Mouse (Mus musculus) hindbrain, embryonic 14.5 days (tissue): ENCODE measurements around the gene Ptprz1. TPM values are rescaled to one million over a fixed set of nuclear protein-coding genes. Genes with fewer than 3 reads are reported as not detected.

ENCODE experiments used
- ATAC-seq: fragments of 200-750 bp; cut with Nextera tagmentation; 2 replicates; pipeline ENCODE4 v1.8.0; 2017; ENCODE audit warnings: moderate number of reproducible peaks, mild to moderate bottlenecking, moderate TSS enrichment, moderate library complexity; ENCODE audit not compliant: low FRiP score
- DNase-seq: peaks from one replicate; pipeline ENCODE4 v3.0.0-alpha.2; 2015; ENCODE audit warnings: low spot score
- H3K27ac ChIP-seq: fragments of 300-500 bp; sonication (generic); 2 replicates; pipeline ENCODE4 v1.5.1; 2014; ENCODE audit warnings: mild to moderate bottlenecking, moderate library complexity
- H3K27me3 ChIP-seq: fragments of 300-500 bp; sonication (generic); 2 replicates; pipeline ENCODE4 v1.6.1; 2014; ENCODE audit warnings: mild to moderate bottlenecking, low read length, mixed read lengths; ENCODE audit not compliant: control insufficient read depth, insufficient read depth
- H3K36me3 ChIP-seq: fragments of 300-500 bp; sonication (generic); replicated peaks from 2 replicates; pipeline ENCODE4 v1.6.1; 2014; ENCODE audit not compliant: control insufficient read depth, insufficient read depth
- H3K4me1 ChIP-seq: fragments of 300-500 bp; sonication (generic); replicated peaks from 2 replicates; pipeline ENCODE4 v1.6.1; 2014; ENCODE audit warnings: antibody characterized with exemption, low read length, mixed read lengths; ENCODE audit not compliant: control insufficient read depth, insufficient read depth
- H3K4me2 ChIP-seq: fragments of 300-500 bp; sonication (generic); replicated peaks from 2 replicates; pipeline ENCODE4 v1.6.1; 2014; ENCODE audit warnings: mild to moderate bottlenecking, moderate library complexity
- H3K4me3 ChIP-seq: fragments of 300-500 bp; sonication (generic); replicated peaks from 2 replicates; pipeline ENCODE4 v1.5.1; 2014; ENCODE audit warnings: mild to moderate bottlenecking, low read length
- H3K9ac ChIP-seq: fragments of 300-500 bp; sonication (generic); 2 replicates; pipeline ENCODE4 v1.6.1; 2014
- H3K9me3 ChIP-seq: fragments of 300-500 bp; sonication (generic); 2 replicates; pipeline ENCODE4 v1.6.1; 2016; ENCODE audit warnings: low read length; ENCODE audit not compliant: control insufficient read depth
- WGBS: fragments of 180-500 bp; shearing (Covaris S2); extraction: QIAGEN DNeasy Blood & Tissue Kit; methylation state at CpG from one replicate; pipeline ENCODE4 v1.1.7; 2014; 5-methylcytosine and 5-hydroxymethylcytosine counted together
- polyA plus RNA-seq: library from polyadenylated mRNA; unstranded; fragments of >200 nt; fragmentation: Nextera tagmentation; extraction: Ambion mirVana; gene quantifications from 2 replicates; pipeline ENCODE4 v1.2.1, GENCODE M21; 2014

Ptprz1 gene
- polyA plus RNA-seq, 1 experiment from 2014 or later: 77.5 TPM

DNA sequence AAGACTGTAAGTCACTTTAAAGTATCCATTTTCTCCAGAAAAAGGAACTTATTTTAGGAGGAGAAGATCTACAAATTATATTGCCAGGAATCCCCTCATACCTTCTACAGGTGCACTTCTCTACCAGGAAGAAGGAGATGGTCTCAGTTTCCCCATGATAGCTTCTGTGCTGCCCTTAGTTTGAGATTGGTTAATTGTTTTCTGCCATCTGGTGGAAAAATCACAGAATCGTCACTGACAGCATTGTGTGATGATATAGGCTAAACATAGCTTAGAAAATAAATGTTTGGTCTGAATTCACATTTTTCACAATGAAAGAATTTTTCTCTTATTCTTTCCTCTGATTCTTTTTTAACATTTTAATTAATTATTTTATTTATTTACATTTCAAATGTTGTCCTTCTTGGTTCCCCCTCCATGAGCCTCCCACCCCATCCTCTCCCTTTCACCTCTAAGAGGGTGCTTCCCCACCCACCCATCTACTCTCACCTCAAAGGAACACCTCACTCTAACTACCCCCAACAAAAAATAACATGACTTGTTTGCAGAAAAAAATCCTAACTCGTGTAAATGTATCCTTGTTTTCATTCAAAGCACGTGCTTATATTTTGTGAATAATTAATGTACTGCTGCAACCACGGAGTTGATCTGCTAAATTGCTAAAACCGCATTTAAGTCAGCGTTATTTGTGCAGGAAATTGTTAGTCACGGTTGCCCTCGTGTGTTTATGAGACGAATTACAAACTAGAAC is 108.6 kb downstream of the Ptprz1 start:
- ATAC-seq: peak; percentile 73
- H3K9me3 ChIP-seq: peaks cover 10% of the 10 kb centered on the region

DNA sequence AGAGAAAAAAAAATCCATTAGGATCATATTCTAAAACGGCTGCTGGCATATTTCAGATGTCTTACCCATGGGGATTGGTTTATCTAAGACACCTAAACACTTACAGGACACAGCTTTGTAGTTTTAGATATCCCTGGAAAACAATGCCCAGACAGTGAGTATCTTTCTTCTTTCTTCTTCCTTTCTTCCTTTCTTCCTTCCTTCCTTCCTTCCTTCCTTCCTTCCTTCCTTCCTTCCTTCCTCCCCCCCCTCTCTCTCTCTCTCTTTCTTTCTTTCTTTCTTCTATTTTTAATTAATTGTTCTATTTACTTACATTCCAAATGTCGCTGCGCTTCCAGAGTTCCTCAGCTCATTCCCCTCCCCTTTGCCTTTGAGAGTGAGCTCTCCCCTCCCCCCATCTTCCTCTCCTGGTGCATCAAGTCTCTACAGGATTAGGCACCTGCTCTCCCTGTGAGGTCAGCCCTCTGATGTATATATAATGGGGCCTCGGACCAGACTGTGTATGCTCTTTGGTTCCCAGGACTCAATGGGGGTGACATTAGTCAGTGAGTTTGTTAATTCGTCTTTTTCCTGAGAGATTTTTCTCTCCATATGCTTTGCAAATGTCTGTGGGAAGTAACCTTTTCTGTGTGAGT is 109.3 kb downstream of the Ptprz1 start:
- Histone ChIP-seq H3K27me3 (no peaks in the 10 kb centered on the region), H3K4me3 (no peak overlapping the region), H3K4me1 (0 out of 2 replicates have a peak, but pooled peaks cover 4% of the 10 kb centered on the region), H3K9me3 (peaks cover 10% of the 10 kb centered on the region), H3K4me2 (peak overlapping the region; percentile 47), H3K36me3 (0 out of 2 replicates have a peak, but pooled peaks cover 7% of the 10 kb centered on the region), H3K9ac (peak overlapping the region; percentile 46; the same call in 1 of the 2 replicates), H3K27ac (no peak overlapping the region)
- 0 out of 2 replicates have a peak, but pooled peaks have one; percentile 59 for ATAC-seq
- 11% methylated on average over 5 of the region's 5 CpGs for WGBS
- no peak for DNase-seq

More for the DNA sequence above, 108.6 kb downstream of the Ptprz1 start:
- peak overlapping the region; percentile 16; the same call in 1 of the 2 replicates for H3K4me3 ChIP-seq
- no peaks in the 10 kb centered on the region for H3K27me3 ChIP-seq
- peak overlapping the region; percentile 46; the same call in 1 of the 2 replicates for H3K9ac ChIP-seq
- peak; percentile 78 for DNase-seq
- H3K4me2 ChIP-seq: peak overlapping the region; percentile 47
- 0 out of 2 replicates have a peak, but pooled peaks cover 7% of the 10 kb centered on the region for H3K36me3 ChIP-seq
- H3K27ac ChIP-seq: no peak overlapping the region
- 0 out of 2 replicates have a peak, but pooled peaks cover 4% of the 10 kb centered on the region for H3K4me1 ChIP-seq
- WGBS: 4% methylated on average over 9 of the region's 9 CpGs

DNA sequence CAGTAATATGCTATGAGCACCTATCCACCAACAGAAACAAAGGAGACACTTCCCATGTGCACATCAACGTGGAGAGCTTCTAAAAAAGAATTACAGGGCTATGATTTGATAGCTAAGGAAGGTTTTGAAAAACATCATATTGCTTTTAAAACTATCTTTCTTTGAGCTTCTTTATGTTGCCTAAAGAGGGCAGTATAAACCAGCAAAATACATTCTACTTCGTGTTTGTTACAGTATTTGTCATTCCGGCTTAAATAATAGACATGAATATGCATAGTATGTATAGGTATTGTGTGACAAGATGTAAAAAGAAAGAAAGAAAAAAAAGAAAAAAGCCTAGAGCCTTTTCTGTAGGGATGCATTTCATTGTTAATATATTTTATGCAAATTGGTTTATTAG is 127.8 kb downstream of the Ptprz1 start:
- peaks cover 17% of the 10 kb centered on the region; the same call in 1 of the 2 replicates for H3K36me3 ChIP-seq
- WGBS: 32% methylated on average over 3 of the region's 3 CpGs
- no peak overlapping the region for H3K4me3 ChIP-seq
- H3K9me3 ChIP-seq: no peaks in the 10 kb centered on the region
- no peak overlapping the region for H3K27ac ChIP-seq
- DNase-seq (peak; percentile 47), ATAC-seq (no peak)
- no peaks in the 10 kb centered on the region for H3K27me3 ChIP-seq
- H3K4me1 ChIP-seq: no peaks in the 10 kb centered on the region
- H3K9ac ChIP-seq: no peak overlapping the region
- H3K4me2 ChIP-seq: no peak overlapping the region

DNA sequence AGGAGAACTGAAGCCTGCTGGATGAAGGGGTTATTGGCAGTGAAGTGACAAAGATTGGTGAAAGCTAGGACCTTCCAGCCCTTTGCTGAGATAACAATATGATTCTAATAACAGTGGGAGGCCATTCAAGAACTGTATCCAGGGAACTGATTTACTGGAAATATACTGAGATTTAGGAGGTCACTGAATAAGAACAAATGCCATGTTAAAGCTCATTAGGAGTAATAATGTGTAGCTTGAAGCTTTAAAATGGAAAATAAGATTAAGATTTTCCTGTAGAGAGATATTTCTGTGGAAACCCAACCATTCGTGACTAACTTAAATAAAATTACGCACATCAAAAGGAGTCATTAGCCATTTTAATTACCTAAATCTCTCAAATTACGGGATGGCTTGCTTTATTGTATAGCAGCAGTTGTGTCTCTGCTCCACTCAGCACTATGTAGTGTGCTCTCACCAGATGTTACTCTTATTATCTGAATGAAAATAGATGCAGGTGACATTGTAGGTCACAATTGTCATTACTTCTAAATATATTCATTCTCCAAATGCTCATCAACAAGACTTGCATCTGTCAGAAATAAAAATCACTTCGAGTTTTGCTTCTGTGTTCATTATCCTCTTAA is 139.8 kb downstream of the Ptprz1 start:
- H3K9ac ChIP-seq: no peak overlapping the region
- ATAC-seq: peak; percentile 55; the same call in 1 of the 2 replicates
- no peak overlapping the region for H3K4me3 ChIP-seq
- H3K4me1 ChIP-seq: no peaks in the 10 kb centered on the region
- no peak overlapping the region for H3K4me2 ChIP-seq
- 64% methylated on average over 4 of the region's 4 CpGs for WGBS
- peaks cover 4% of the 10 kb centered on the region for H3K36me3 ChIP-seq
- H3K27ac ChIP-seq: peak overlapping the region; percentile 11; the same call in 1 of the 2 replicates
- H3K9me3 ChIP-seq: no peaks in the 10 kb centered on the region
- no peak for DNase-seq
- no peaks in the 10 kb centered on the region for H3K27me3 ChIP-seq

DNA sequence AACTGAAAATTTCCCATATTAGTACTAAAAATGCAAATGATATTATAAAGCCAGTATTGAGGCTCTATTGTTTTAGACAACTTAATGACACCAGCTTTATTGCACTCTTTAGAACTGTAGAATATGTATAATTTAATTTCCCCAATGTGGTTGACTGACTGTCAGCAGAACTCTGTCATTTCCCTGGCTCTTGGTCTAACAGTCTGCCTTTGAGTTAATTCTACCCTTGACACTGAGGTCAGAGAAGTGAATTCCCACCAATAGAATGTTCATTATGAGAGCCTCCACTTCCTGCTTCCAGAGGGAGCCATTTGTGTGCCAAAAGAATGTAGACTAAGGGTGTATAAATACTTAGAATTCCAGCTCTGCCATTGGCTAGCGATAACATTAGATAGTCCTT is 152.9 kb downstream of the Ptprz1 start:
- H3K9me3 ChIP-seq: no peaks in the 10 kb centered on the region

DNA sequence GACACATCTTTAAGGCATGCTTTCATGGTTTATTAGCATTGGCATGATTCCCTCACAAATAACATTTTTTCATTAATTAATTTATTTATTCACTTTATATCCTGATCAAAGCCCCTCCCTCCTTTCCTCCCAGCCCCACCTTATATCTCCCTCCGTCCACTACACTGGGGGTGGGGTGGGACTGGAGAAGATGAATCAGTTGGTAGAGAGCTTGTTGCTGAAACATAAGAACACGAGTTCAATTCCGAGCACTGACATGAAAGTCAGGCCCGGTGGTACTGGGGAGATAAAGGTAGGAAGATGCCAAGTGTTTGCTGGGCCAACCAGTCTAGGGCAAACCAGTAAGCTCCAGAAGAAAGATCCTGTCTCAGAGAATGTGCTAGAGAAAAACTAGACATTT is 173.5 kb downstream of the Ptprz1 start:
- no peak overlapping the region for H3K27ac ChIP-seq
- H3K4me1 ChIP-seq: no peaks in the 10 kb centered on the region
- H3K4me2 ChIP-seq: no peak overlapping the region
- no peak overlapping the region for H3K9ac ChIP-seq
- no peak for DNase-seq
- H3K27me3 ChIP-seq: no peaks in the 10 kb centered on the region
- WGBS: 92% methylated on average over 4 of the region's 4 CpGs
- H3K9me3 ChIP-seq: no peaks in the 10 kb centered on the region
- H3K4me3 ChIP-seq: no peak overlapping the region
- ATAC-seq: no peak
- H3K36me3 ChIP-seq: peaks cover 26% of the 10 kb centered on the region

More for the DNA sequence above, 152.9 kb downstream of the Ptprz1 start:
- ATAC-seq (no peak), DNase-seq (no peak)
- peaks cover 11% of the 10 kb centered on the region for H3K36me3 ChIP-seq
- H3K4me3 ChIP-seq: no peak overlapping the region
- H3K4me2 ChIP-seq: no peak overlapping the region
- 81% methylated on average over 1 of the region's 1 CpGs for WGBS
- no peaks in the 10 kb centered on the region for H3K27me3 ChIP-seq
- no peak overlapping the region for H3K9ac ChIP-seq
- no peaks in the 10 kb centered on the region for H3K4me1 ChIP-seq
- no peak overlapping the region for H3K27ac ChIP-seq

DNA sequence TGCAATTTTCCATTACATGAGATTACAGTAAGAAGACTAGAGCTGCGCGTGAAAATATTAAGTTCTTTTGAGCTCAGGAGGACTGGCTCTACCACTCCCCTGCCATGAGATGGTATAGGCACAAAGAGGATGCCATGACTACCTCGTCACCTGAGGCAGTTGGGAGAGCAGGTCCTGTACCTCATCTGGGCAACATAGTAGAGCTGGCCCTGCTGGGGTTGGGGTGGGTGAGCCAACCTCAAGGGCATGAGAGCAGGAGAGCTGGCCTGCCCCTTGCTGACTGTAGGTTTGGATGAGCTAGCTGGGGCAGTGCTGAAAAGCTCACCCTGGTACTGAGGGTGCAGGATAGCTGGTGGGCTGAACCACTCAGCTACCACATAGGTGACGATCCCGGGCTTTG is 180.4 kb downstream of the Ptprz1 start:
- H3K27ac ChIP-seq: no peak overlapping the region
- 95% methylated on average over 5 of the region's 5 CpGs for WGBS
- ATAC-seq: no peak; the same call in 1 of the 2 replicates

DNA sequence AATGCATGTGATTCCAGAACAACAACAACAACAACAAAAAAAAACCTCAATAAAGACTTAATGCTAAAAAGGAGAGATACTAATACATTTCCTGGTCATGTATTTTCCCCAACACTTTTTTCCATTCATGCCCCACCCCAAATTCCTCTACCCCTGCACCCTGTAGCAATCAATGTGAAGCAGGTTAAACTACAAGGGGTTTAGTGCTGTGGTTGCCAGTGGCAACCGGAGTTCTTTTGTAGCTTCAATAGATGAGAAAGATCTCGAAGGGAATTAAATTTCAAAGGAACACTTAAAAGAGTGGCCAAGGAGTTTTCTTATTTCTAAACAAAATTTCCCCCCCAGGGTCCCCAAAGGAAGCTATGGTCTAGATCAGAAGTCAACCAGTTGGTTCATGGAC is 200.8 kb downstream of the Ptprz1 start:
- no peak overlapping the region for H3K27ac ChIP-seq
- no peaks in the 10 kb centered on the region for H3K27me3 ChIP-seq
- ATAC-seq (no peak), DNase-seq (no peak)
- no peak overlapping the region for H3K4me2 ChIP-seq
- H3K9me3 ChIP-seq: no peaks in the 10 kb centered on the region
- H3K4me1 ChIP-seq: no peaks in the 10 kb centered on the region
- 63% methylated on average over 2 of the region's 2 CpGs for WGBS
- H3K36me3 ChIP-seq: no peaks in the 10 kb centered on the region
- H3K4me3 ChIP-seq: no peak overlapping the region
- no peak overlapping the region for H3K9ac ChIP-seq

More for the DNA sequence above, 180.4 kb downstream of the Ptprz1 start:
- no peak overlapping the region for H3K9ac ChIP-seq
- H3K36me3 ChIP-seq: peaks cover 19% of the 10 kb centered on the region
- H3K27me3 ChIP-seq: no peaks in the 10 kb centered on the region
- H3K9me3 ChIP-seq: no peaks in the 10 kb centered on the region
- no peaks in the 10 kb centered on the region for H3K4me1 ChIP-seq
- no peak overlapping the region for H3K4me3 ChIP-seq
- DNase-seq: no peak
- H3K4me2 ChIP-seq: no peak overlapping the region

DNA sequence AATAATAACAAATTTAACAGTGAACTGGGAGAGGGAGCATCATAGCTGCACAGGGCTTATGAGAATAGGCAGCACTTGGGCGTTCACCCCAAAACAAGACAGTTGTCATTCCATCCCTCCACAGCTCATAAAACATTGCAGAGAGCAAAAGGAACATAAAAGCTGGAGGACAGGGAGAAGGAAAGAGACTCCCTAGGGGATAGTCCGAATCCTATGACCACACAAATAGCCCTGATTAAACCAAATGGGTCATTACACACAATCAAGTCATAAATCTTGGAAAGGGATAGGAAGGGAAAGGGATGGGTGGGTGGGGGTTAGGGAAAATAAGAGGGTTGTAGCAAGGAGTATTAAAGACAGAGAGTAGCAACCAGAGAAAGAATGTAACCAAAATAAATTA is 203.0 kb downstream of the Ptprz1 start:
- Histone ChIP-seq H3K9ac (no peak overlapping the region), H3K4me3 (no peak overlapping the region), H3K36me3 (no peaks in the 10 kb centered on the region), H3K9me3 (no peaks in the 10 kb centered on the region), H3K4me2 (no peak overlapping the region), H3K4me1 (no peaks in the 10 kb centered on the region), H3K27me3 (no peaks in the 10 kb centered on the region), H3K27ac (no peak overlapping the region)
- 70% methylated on average over 2 of the region's 2 CpGs for whole genome bisulfite sequencing
- no peak for ATAC-seq
- DNase-seq: no peak
